Mouse (Mus musculus): ENCODE results near the gene Vps29.
"Not testable (repeated sequence)": the region's sequence is repeated elsewhere in the genome, so short reads cannot be mapped to it uniquely, and the experiment has no call there.

Gene Vps29

DNA sequence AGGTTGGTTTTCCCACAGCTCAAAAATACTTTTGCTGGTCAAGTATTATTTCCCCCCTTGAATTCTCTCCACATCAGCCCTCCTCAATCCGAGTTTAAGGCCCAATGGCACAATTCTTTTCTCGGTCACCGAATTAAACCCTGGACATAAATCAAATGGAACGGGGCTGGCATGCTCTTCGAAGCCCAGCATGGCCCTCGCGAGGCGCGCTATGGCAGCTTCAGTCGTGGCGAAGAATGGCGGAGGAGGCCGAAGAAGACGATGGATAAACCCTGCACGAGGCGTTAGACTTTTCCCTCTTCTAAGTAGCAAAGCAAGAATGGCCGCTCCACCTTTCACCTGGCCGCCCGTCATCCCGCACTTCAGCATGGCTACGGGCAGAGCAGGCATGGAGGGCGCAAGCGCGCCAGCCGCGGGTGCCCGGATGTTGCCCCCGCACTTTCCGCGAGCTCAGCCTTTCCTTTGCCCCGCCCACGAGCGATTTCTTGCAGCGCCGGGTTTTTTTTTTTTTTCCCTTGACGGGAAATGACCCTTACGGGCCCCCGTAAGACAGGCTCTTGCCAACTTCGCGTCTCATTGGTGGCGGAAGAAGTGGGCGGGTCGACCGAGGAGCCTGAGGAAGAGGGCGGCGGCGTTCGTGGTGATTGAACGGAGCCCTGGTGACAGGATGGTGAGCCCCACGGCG, at the start of gene Vps29, which contains the start of gene Rad9b:
Gene Vps29 (plus strand): TSS at position 563 of the 685 bp plus-strand sequence.
Gene Rad9b (minus strand): TSS at position 427 of the 685 bp plus-strand sequence.
- peak; percentile 97 to 99 for DNase-seq (ENCODE audit: low spot score in 2 of 2)

DNA sequence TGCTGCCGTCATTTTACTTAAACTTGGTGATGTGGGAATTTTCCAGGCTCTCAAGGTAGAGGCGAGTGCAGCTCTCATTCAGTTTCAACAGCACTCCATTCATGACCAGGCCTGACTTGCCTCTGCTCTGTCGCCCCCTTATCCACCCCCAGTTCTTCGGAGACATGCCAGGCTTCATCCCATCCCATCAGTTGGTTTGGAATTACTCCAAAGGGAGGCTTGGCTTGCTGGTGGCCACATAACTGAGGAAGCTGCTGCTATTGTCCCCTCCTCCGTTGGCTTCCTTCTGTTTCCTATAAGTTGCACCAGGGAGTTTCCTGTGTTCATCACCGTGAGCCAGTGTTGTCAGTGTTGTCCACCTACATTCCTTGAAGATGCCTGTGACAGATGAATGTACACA, 49.6 kb upstream of the Vps29 start:
- DNase-seq (ENCODE audit: low spot score in 2 of 2), result no peak

DNA sequence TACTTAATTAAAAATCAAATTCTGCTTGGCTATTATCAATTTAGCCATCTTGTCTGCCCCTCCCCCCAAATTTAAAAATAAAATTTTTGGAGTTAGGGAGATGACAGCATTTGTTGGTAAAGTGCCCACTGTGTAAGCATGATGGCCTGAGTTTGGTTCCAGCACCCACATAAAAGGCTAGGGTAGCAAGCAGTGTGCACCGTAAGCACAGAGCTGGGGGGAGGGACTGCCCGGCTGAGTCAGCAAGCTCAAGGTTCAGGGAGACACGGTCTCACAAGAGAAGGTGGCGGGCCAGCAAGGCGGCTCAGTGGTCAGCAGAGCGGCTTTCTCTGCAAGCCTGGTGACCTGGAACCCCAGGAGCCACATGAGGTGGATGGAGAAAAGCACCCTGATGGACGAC, 48.7 kb upstream of the Vps29 start:
- DNase-seq (ENCODE audit: low spot score in 2 of 2), result no peak

DNA sequence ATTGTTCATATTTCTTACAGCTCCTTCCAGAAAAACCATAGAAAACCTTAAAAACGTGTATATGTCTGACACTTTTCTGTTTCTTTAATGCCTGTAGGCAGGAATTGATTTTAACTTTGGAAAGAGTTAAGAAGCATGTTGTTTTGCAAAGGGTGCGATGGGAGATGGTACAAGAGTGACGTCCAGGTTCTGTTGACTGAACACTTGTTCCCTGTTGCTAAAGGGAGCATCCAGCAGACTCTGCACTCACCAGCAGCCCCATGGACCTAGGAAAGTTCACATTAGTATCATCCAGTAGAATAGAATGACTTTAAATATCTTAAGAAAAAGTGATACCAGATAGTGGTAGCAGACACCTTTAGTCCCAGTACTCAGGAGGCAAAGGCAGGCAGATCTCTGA, 47.6 kb upstream of the Vps29 start:
- DNase-seq (ENCODE audit: low spot score in 2 of 2), result no peak

DNA sequence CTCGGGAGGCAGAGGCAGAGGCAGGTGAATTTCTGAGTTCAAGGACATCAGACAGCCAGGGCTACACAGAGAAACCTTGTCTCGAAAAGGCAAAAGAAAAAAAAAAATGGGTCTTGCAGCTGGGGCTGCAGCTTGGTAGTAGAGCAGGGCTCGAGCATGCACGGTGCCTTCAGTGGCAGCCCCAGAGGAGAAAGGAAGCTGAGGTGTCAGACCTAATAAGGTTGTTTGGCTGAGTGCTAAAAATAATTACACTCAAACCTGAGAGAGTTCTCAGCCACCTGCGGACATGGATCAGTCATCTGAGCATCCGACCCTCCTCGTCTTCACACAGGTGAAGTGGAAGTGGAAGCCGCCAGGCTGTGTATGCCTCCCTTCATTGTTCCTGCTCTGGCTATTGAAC, 43.5 kb upstream of the Vps29 start:
- no peak for DNase-seq (ENCODE audit: low spot score in 2 of 2)

DNA sequence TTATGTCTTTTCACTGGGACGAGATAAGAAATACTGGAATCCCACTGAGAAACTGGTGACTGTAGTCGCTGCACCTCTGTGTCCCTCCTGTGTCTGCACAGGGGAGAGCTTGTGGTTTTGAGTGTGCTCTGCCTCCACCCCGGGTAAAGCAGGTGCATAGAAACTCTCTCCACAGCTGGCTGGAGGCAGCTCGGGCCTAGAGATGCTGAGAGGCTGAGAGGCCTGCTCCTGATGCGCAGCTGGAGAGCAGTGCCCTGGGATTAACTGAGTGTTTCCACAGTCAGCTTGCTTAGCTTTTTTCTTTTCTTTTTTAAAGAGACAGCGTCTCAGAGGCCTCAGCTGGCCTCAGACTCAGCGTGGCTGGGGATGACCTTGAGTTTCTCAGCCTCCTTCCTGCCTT, 42.5 kb upstream of the Vps29 start:
- DNase-seq (ENCODE audit: low spot score in 2 of 2), result no peak

DNA sequence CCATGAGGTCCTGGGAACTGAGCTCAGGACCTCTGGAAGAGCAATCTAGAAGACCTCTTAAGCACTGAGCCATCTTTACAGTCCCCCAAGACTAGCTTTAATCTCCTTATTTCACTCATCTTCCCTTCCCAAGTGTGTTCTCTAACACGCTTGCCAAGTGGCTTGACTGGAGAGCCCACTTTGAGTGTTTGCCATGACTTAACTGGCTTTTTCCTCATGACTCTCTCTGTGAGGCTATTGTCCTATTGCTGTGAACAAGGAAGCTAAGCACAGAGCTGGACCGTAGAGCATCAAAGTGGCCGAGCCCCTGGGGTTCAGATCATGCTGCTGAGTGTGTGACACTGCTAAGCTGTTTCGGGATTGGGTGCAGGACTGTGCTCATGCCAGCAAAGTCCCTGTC, 41.8 kb upstream of the Vps29 start:
- DNase-seq (ENCODE audit: low spot score in 2 of 2), result no peak

DNA sequence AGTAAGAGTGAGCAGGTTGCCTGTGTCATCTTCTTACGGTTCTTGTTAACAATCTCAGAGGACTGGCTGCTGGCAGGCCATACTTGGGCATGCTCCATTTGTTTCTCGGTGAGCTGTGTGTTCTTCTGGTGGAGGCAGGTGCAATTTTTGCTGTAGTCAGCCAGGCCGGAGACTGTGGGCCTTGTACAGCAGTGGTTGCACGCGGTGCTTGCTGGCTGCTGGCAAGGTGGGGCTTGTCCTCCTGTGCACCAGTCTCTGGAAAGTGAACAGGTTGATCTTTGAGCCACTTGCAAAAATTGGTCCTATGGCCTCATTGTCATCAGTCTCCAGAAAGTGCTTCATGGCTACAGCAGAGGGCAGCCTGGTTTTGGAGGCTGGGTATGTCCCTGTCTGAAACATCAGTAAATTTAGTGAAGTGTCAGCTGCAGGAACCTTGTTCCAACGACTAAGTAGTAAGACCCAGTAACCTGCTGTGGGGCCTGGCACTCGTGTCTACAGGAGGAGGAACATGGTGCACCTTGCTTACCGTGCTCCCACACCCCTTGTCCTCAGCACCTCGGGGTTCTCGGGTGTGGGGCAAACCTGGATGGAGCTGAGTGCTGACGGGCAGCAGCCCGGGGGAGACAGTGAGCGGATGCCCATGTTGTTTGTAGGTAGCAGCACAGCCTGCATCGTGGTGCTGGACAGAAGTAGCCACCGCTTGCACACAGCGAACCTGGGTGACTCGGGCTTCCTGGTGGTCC, 41.1 kb upstream of the Vps29 start:
- DNase-seq (ENCODE audit: low spot score in 2 of 2), result no peak

DNA sequence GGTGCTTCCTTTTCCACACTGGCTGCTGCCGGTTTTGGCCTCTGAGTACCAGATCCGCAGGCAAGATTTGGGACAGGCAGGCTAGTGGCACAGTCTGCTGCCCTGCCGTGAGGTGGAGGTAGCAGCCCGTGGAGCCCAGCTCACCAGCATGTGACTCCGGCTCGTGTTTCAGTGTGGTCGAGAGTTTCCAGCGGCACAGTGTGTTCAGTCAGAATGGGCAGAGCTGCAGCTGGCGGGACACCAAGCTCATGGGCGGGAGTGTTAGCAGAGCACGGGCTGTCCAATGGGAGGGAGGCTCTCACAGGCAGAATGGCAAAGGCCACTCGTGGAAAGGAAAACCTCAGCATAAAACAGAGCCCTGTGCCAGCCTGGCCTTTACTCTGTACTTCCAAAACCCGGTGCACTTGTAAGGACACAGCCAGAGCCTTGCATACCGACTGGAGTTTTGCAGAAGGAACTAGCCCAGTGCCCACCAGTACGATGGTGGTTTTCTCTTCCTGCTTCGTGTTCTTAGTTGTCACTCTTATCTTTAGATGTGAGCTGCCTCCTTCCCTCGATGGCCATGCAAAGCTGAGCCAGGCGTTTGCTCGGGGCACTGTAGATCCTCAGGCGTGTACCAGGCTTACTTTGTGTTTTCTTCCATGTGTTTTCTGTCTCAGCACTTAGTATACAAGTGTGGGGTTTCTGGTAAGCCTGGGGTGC, 39.1 kb upstream of the Vps29 start:
- peak; percentile 78 to 79 for DNase-seq (ENCODE audit: low spot score in 2 of 2)

DNA sequence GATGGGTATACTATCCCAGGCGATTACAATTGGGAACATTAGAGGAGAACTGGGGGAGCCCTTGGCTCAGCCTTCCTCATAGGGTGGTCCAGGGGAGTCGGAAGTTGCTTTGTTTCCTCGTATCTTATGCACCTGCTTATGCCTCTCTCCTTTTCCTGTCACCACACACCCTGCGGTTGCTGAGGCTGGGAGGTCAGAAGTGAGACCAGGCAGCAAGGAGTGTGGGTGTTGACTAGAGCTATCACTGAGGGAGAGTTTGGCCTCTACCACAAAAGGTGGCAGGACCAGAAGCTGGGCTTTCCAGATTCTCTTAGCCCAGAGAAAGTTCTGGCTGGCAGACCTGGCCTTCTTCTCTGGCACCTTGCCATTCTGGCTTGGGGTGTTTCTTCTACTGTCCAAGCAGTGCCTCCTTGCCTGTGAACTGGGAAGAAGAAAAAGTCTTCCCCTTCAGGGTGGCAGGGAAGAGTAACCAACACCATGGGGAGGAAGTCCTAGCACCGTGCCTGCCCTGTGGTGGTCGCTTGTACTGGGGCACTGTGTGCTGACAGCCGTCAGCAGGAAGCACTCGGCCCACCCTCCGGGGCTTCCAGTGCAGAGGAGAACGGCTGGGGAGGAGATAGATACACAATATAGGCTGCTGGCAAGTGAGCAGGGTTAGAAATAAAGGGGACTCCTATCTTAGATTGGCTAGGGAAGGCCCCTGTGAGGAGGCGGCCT, 36.7 kb upstream of the Vps29 start:
- DNase-seq (ENCODE audit: low spot score in 2 of 2), result no peak

DNA sequence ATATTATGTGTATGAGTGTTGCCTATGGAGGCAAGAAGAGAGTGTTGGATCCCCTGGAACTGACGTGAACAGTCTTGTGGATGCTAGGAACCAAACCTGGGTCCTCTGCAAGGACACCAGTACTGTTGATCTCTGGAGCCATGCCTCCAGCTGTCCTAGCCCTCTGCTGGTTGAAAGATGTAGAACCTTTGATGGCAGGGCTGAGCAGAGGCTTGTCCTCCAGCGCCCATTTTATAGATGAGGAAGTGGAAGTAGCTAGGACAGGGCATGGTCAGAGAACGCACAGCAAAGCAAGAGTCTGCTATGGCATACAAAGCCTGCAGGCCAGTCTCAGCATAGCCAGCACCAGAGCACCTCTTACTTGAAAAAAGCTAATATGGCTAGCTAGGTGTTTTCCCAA, 36.1 kb upstream of the Vps29 start:
- DNase-seq (ENCODE audit: low spot score in 2 of 2), result no peak

DNA sequence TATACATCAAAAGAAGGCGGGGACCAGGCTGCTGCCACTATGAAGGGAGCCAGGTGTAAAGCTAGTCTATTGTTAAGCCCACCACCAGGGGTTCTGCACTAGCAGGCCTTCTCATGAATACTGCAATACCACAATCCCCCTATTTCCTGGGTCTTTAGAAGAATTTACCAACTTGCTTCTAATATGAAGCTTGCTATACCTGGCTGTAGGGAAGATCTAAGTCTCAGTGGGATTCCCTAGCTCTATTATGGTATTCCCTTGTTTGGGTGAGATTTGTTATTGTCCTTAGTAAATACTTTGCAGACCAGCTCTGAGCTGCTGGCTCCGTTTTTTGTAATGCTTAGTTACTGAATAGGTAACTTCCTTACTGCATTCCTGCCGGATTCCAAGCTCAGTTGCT, 35.2 kb upstream of the Vps29 start:
- not testable (repeated sequence) for DNase-seq (ENCODE audit: low spot score in 2 of 2)

DNA sequence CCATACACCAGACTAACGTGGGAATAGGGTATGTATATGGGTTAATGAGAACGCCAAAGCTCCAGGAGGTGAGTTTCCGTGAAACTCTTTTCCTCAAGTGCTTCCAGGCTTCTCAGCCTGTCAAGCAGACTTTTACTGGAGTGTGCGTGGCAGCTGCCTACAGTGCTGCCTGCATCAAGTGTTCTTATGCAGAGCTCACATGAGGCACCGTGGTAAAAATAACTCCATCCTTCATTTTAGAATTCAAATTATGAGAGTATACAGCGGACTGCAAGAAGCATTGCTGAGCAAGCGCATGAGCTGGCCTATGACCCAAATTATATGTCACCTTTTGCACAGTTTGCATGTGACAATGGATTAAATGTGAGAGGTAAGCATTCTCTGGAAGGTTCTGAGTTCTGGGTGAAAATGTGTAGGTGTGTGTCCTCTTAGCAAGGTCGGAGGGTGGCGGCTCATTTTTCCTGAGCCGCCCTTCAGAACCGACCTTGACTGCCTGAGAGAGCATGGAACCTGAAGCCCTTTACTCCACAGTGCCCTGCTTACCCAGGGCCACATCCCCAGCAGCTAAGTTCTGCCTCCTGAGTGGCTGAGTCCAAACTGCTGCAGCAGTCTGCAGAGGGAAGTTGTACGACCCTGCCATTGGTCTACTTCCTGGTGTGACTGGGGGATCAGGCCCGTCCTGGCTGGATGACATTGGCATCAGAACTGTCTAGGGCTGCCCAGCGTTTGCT, 34.5 kb upstream of the Vps29 start:
- no peak for DNase-seq (ENCODE audit: low spot score in 2 of 2)

DNA sequence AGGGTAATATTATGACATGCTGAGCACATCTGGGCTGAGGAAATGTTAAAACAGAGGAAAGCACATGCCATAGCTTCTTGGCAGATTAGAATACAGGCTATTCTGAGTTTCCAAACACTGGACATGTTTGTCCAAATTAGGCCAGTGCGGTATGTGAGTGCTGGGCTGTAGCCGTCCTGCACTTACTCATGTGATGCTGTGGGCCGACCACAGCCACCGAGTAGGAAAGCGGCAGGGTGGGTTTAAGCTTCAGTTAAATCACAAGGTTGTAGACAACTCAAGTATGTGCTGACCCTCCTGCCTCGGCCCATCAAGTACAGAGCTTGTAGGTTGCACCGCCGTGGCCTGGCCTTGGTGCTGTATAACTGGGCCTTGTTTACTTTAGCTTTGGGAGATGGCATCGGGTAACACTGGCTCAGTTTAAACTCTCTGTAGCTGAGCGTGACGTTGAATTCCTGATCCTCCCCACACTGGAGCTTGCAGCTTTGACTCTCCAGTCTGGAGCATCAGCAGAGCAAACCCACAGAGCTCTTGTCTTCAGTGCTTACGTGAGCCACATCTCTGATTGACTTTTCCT, 33.9 kb upstream of the Vps29 start:
- no peak for DNase-seq (ENCODE audit: low spot score in 2 of 2)

DNA sequence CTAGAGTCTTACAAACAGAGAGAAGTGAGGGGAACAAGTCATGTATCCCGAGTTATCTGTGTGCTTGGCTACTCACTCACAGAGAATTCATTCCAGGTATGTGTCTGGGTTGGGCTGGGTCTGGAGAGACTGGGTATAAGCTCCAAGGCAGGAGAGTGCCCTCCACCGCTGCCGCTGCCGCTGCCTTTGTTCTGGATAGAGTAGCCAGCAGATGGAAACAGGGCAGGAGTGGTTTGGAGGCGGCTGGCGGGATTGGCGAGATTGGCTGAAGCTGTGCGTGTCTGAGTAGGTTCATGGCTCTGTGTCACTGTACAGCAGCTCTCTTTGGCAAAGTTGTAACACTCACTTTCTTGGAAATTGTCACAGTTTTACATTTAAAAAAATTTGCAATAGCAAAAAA, 30.6 kb upstream of the Vps29 start:
- DNase-seq (ENCODE audit: low spot score in 2 of 2), result no peak

DNA sequence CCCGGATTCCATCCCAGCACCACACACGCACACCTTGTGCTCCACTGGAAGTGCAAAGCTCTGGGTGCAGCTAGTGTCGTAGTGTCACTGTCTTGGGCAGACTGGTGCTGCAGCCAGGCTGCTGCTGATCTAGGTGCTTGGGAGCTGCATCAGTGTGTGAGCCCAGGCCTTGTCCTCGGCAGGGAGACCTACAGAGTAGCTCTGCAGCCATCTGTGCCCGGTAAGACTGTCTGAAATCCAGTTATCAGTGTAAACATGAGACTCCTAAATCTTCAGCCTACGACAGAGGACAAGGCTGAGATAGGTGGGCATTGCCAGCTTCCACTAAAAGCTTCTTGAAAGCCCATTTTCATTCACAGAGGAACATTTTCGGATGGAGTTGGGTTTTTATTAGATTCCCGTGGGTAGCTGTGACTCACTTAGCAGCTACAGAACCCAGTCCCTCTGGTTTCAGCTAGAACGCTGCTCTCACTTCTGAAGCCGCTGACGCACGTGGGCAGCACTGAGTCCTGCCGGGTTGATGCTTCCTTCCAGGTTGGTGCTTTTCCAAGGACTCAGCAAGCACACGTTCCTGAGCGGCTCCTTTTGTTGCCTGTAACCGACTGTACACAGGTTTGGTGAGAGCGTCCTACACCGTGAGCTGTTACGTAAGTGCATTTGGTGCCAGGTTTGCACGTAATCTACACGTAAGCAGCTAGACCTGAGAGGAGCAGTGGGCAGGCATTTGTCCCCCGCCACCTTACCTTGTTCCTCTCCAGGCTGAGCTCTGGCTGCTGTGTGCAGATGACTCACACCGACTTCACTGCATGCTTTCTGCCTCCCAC, 29.3 kb upstream of the Vps29 start:
- no peak for DNase-seq (ENCODE audit: low spot score in 2 of 2)

DNA sequence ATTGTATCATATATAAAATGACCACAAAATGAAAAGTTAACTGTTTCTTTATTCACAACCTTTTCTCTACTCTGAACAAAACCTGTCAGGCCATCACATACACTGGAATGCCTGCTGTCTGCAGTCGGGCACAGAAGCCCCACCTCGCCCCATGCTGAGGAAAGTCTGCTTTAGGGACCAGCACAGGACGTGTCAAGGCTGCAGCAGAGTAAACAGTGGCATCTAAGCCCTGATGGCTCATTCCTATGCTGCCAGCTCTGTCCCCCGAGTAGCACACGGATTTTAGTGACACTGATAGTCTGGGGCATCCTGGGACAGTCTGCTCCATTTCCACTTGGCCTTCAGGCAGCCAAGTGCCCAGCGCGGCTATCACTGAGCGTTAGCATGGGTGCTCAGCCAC, 28.7 kb upstream of the Vps29 start:
- no peak for DNase-seq (ENCODE audit: low spot score in 2 of 2)

DNA sequence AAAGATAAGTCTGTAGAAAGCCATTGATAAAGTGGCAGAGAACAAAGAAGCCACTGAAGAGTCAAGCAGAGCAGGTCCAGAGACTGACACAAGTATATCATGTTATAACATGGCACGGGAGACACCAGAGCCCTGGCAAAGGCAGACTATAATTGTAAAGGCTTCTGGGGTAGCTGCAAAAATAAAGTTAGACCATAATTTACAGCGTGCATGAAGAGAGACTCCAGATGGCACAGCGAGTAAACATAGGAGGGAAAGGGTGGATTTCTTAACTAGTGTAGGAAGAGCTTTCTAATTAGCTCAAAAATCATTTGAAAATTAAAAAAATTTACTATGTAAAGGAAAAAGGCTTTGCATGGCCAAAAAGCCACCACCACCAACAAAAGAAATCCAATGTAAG, 26.9 kb upstream of the Vps29 start:
- no peak for DNase-seq (ENCODE audit: low spot score in 2 of 2)

DNA sequence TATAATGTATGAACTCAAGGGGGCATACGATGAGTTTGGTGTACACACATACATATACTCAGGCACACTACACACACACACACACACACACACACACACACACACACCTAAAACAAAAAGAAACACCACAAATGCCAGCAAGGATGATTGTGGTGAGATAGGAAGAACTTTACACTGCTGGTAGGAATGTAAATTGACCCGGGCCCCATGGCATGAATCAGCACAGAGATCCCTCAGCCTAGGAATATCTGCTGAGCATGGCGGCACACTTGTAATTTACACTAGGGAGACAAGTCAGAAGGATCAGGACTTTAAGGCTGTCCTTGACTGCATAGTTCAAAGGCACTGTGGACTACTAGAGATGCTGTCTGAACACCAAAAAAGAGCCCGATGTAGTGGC, 23.9 kb upstream of the Vps29 start:
- DNase-seq (ENCODE audit: low spot score in 2 of 2), result no peak

DNA sequence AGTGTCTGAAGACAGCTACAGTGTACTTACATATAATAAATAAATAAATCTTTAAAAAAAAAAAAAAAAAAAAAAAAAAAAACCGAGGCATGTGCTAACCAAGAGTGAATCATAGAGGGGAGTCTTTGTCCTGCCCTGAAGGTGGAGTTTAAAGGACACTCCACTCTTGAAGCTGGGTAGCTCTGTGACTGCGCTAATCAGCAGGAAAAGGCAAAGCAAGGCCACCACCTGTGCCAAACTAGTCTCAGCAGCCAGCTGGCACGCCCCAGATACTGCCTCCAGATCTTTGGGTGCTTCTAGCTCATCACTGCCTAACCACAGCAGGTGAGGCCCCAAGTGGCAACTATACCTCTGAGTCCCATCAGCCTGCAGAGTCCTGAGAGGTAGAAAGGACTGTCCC, 19.5 kb upstream of the Vps29 start:
- DNase-seq (ENCODE audit: low spot score in 2 of 2), result no peak

All from urinary bladder, postnatal 4 days (tissue).